Mouse (Mus musculus) heart, postnatal 0 days (tissue): ENCODE measurements at regions not wholly inside any gene's neighbourhood (a gene's known extent, or its start where the extent isn't known, plus 50 kb on each side); places are given as distances from the start of the nearest gene placed in this dataset.

Experiments used
- ATAC-seq: fragments of 200-750 bp; cut with Nextera tagmentation; 2 replicates; pipeline ENCODE4 v1.8.0; 2017; ENCODE audit warnings: low read depth, moderate number of reproducible peaks, moderate library complexity; ENCODE audit not compliant: insufficient read depth
- DNase-seq: peaks from one replicate; pipeline ENCODE4 v3.0.0-alpha.2; 2016; ENCODE audit warnings: low spot score
- H3K27ac ChIP-seq: fragments of 300-500 bp; sonication (generic); 2 replicates; pipeline ENCODE4 v1.5.1; 2014; ENCODE audit warnings: low read depth, mild to moderate bottlenecking
- H3K27me3 ChIP-seq: fragments of 300-500 bp; sonication (generic); 2 replicates; pipeline ENCODE4 v1.6.1; 2014; ENCODE audit warnings: low read length, mixed read lengths; ENCODE audit not compliant: control insufficient read depth, insufficient read depth
- H3K36me3 ChIP-seq: fragments of 300-500 bp; sonication (generic); replicated peaks from 2 replicates; pipeline ENCODE4 v1.6.1; 2014; ENCODE audit warnings: low read length, mixed read lengths; ENCODE audit not compliant: control insufficient read depth, insufficient read depth
- H3K4me1 ChIP-seq: fragments of 300-500 bp; sonication (generic); 2 replicates; pipeline ENCODE4 v1.6.1; 2014; ENCODE audit warnings: antibody characterized with exemption; ENCODE audit not compliant: control insufficient read depth, insufficient read depth
- H3K4me2 ChIP-seq: fragments of 300-500 bp; sonication (generic); 2 replicates; pipeline ENCODE4 v1.6.1; 2014; ENCODE audit warnings: low read depth, mild to moderate bottlenecking, low read length, moderate library complexity
- H3K4me3 ChIP-seq: fragments of 300-500 bp; sonication (generic); 2 replicates; pipeline ENCODE4 v1.5.1; 2014; ENCODE audit warnings: low read depth, low read length
- H3K9ac ChIP-seq: fragments of 300-500 bp; sonication (generic); replicated peaks from 2 replicates; pipeline ENCODE4 v1.6.1; 2014; ENCODE audit warnings: low read depth, low read length, mixed read lengths
- H3K9me3 ChIP-seq: fragments of 300-500 bp; sonication (generic); replicated peaks from 2 replicates; pipeline ENCODE4 v1.6.1; 2016; ENCODE audit warnings: low read length; ENCODE audit not compliant: control insufficient read depth
- CTCF ChIP-seq: IDR thresholded peaks from 2 replicates; pipeline ENCODE4 v1.5.1; 2016; ENCODE audit warnings: antibody characterized with exemption, control low read depth, low read depth
- EP300 ChIP-seq: IDR thresholded peaks from 2 replicates; pipeline ENCODE4 v1.6.1; 2016; ENCODE audit warnings: antibody characterized with exemption, low read depth
- WGBS: fragments of 180-500 bp; shearing (Covaris S2); extraction: QIAGEN DNeasy Blood & Tissue Kit; methylation state at CpG from one replicate; pipeline ENCODE4 v1.1.7; 2014; 5-methylcytosine and 5-hydroxymethylcytosine counted together

- DNase-seq (no peak), ATAC-seq (no peak)
- H3K27ac ChIP-seq, result no peak overlapping the region
- 0 out of 2 replicates have a peak, but pooled peaks cover 3% of the 10 kb centered on the region for H3K9me3 ChIP-seq
- WGBS, result 65% methylated on average over 5 of the region's 5 CpGs
- H3K4me1 ChIP-seq, result no peaks in the 10 kb centered on the region
- no peaks in the 10 kb centered on the region for H3K27me3 ChIP-seq
- TF ChIP-seq EP300 (no peak), CTCF (no peak)
- H3K4me2 ChIP-seq, result no peak overlapping the region
- no peak overlapping the region for H3K4me3 ChIP-seq
- H3K9ac ChIP-seq, result no peak overlapping the region
- no peaks in the 10 kb centered on the region for H3K36me3 ChIP-seq
Observed at GRCm38 (mm10) chr17:48775479-48775878, 156.7 kb upstream of the Lrfn2 start.

GRCm38 (mm10) chr17:48776502-48776902, 155.7 kb upstream of the Lrfn2 start:
- Histone ChIP-seq H3K36me3 (no peaks in the 10 kb centered on the region), H3K9ac (no peak overlapping the region), H3K9me3 (0 out of 2 replicates have a peak, but pooled peaks cover 3% of the 10 kb centered on the region), H3K4me3 (no peak overlapping the region), H3K4me1 (no peaks in the 10 kb centered on the region), H3K27ac (no peak overlapping the region), H3K27me3 (no peaks in the 10 kb centered on the region), H3K4me2 (no peak overlapping the region)
- WGBS, result 16% methylated on average over 2 of the region's 2 CpGs
- ATAC-seq, result no peak
- no peak for DNase-seq
- TF ChIP-seq EP300, result no peak
- no peak for TF ChIP-seq CTCF

GRCm38 (mm10) chr17:48780217-48780616, 152.0 kb upstream of the Lrfn2 start:
- Histone ChIP-seq H3K9ac (no peak overlapping the region), H3K27me3 (no peaks in the 10 kb centered on the region), H3K9me3 (0 out of 2 replicates have a peak, but pooled peaks cover 3% of the 10 kb centered on the region), H3K36me3 (no peaks in the 10 kb centered on the region), H3K4me3 (no peak overlapping the region), H3K27ac (no peak overlapping the region), H3K4me2 (no peak overlapping the region), H3K4me1 (no peaks in the 10 kb centered on the region)
- WGBS, result 83% methylated on average over 7 of the region's 7 CpGs
- DNase-seq (no peak), ATAC-seq (no peak)
- TF ChIP-seq EP300 (no peak), CTCF (no peak)

GRCm38 (mm10) chr17:48784417-48784816, 147.8 kb upstream of the Lrfn2 start:
- no peak for TF ChIP-seq EP300
- TF ChIP-seq CTCF, result no peak
- Histone ChIP-seq H3K27ac (no peak overlapping the region), H3K27me3 (no peaks in the 10 kb centered on the region), H3K4me1 (no peaks in the 10 kb centered on the region), H3K9ac (no peak overlapping the region), H3K4me3 (no peak overlapping the region), H3K36me3 (no peaks in the 10 kb centered on the region), H3K4me2 (no peak overlapping the region), H3K9me3 (no peaks in the 10 kb centered on the region)
- ATAC-seq (no peak), DNase-seq (no peak)
- 66% methylated on average over 5 of the region's 5 CpGs for WGBS

GRCm38 (mm10) chr17:48786501-48786900, 145.7 kb upstream of the Lrfn2 start:
- H3K9ac ChIP-seq, result no peak overlapping the region
- H3K9me3 ChIP-seq, result no peaks in the 10 kb centered on the region
- WGBS, result 73% methylated on average over 12 of the region's 12 CpGs
- no peak overlapping the region for H3K27ac ChIP-seq
- H3K4me3 ChIP-seq, result no peak overlapping the region
- no peaks in the 10 kb centered on the region for H3K4me1 ChIP-seq
- H3K36me3 ChIP-seq, result no peaks in the 10 kb centered on the region
- DNase-seq, result no peak
- no peak for ATAC-seq
- H3K27me3 ChIP-seq, result no peaks in the 10 kb centered on the region
- no peak overlapping the region for H3K4me2 ChIP-seq
- no peak for TF ChIP-seq CTCF
- no peak for TF ChIP-seq EP300

GRCm38 (mm10) chr17:48789846-48790245, 142.3 kb upstream of the Lrfn2 start:
- DNase-seq (no peak), ATAC-seq (no peak)
- Histone ChIP-seq H3K4me1 (no peaks in the 10 kb centered on the region), H3K36me3 (no peaks in the 10 kb centered on the region), H3K4me3 (no peak overlapping the region), H3K27me3 (no peaks in the 10 kb centered on the region), H3K4me2 (no peak overlapping the region), H3K27ac (no peak overlapping the region), H3K9me3 (no peaks in the 10 kb centered on the region), H3K9ac (no peak overlapping the region)
- WGBS, result 91% methylated on average over 7 of the region's 7 CpGs
- TF ChIP-seq CTCF (no peak), EP300 (no peak)
